Mouse (Mus musculus) lung, adult 10 weeks (tissue): Measurements from ENCODE around the gene Wfdc8. TPM values are rescaled to one million over a fixed set of nuclear protein-coding genes. Genes with fewer than 3 reads are reported as not detected.

Experiments
- polyA plus RNA-seq: library from polyadenylated mRNA; stranded (reverse); fragments of 350-450 nt; fragmentation: Illumina TruSeq; extraction: RNeasy Lipid Tissue Mini Kit (QIAGEN cat#74804); gene quantifications from one replicate; pipeline ENCODE4 v1.2.3, GENCODE M21; 2014; ENCODE audit warnings: low read depth, low replicate concordance; ENCODE audit not compliant: insufficient read depth

Gene Wfdc8
- 1.2 TPM for polyA plus RNA-seq

GRCm38 (mm10) chr2:164613471-164613870 lies at the start of gene Wfdc8, which contains the start of gene Wfdc6b:
Gene Wfdc8 (minus strand): TSS chr2:164613626.
Gene Wfdc6b (plus strand): TSS chr2:164613522.

GRCm38 (mm10) chr2:164656483-164656882 lies 43.1 kb upstream of the Wfdc8 start, which contains the start of gene Wfdc9:
Gene Wfdc9 (minus strand): TSS chr2:164656583.

GRCm38 (mm10) chr2:164655858-164656257 lies 42.4 kb upstream of the Wfdc8 start, which contains the start of gene Wfdc10:
Gene Wfdc10 (plus strand): TSS chr2:164656046.

GRCm38 (mm10) chr2:164638696-164639095 lies 25.3 kb upstream of the Wfdc8 start, which contains the start of gene Wfdc16:
Gene Wfdc16 (minus strand): TSS chr2:164638796.

GRCm38 (mm10) chr2:164593494-164593893 lies 19.9 kb downstream of the Wfdc8 start, which contains the start of gene Eppin:
Gene Eppin (minus strand): TSS chr2:164593594.

GRCm38 (mm10) chr2:164585025-164585725 lies 28.3 kb downstream of the Wfdc8 start, which contains the start of gene Wfdc6a:
Gene Wfdc6a (minus strand): TSS chr2:164585447.

GRCm38 (mm10) chr2:164573359-164573758 lies 40.1 kb downstream of the Wfdc8 start, which contains the start of gene Spint3:
Gene Spint3 (minus strand): TSS chr2:164573459.

GRCm38 (mm10) chr2:164562391-164563188 lies 50.8 kb downstream of the Wfdc8 start, which contains the start of gene Wfdc2:
Gene Wfdc2 (plus strand): TSS chr2:164562413.

Other genes starting within 250 kb of the Wfdc8 start
- 98.1 TPM for gene Slpi, start 224.5 kb downstream of the Wfdc8 start, polyA plus RNA-seq
- 10.2 TPM for gene Rbpjl, start 210.5 kb downstream of the Wfdc8 start, polyA plus RNA-seq
- 22.9 TPM for gene Matn4, start 208.5 kb downstream of the Wfdc8 start, polyA plus RNA-seq
- 109 TPM for gene Sdc4, start 169.7 kb downstream of the Wfdc8 start, polyA plus RNA-seq
- 37.0 TPM for gene Sys1, start 156.7 kb downstream of the Wfdc8 start, polyA plus RNA-seq
- not detected for gene Gm20458, start 152.7 kb downstream of the Wfdc8 start, polyA plus RNA-seq
- not detected for gene Trp53tg5, start 139.9 kb downstream of the Wfdc8 start, polyA plus RNA-seq
- 69.5 TPM for gene Dbndd2, start 127.5 kb downstream of the Wfdc8 start, polyA plus RNA-seq
- 34.2 TPM for gene Pigt, start 116.1 kb downstream of the Wfdc8 start, polyA plus RNA-seq
- 2,326 TPM for gene Wfdc2, start 51.2 kb downstream of the Wfdc8 start, polyA plus RNA-seq
- not detected for gene Spint3, start 40.2 kb downstream of the Wfdc8 start, polyA plus RNA-seq
- gene Wfdc6a, start 28.2 kb downstream of the Wfdc8 start, polyA plus RNA-seq = 4.4 TPM
- gene Eppin, start 20.0 kb downstream of the Wfdc8 start, polyA plus RNA-seq = not detected
- gene Wfdc6b, start 104 bp downstream of the Wfdc8 start, polyA plus RNA-seq = 3.0 TPM
- gene Wfdc16, start 25.2 kb upstream of the Wfdc8 start, polyA plus RNA-seq = 0.95 TPM
- 3.9 TPM for gene Wfdc10, start 42.4 kb upstream of the Wfdc8 start, polyA plus RNA-seq
- gene Wfdc9, start 43.0 kb upstream of the Wfdc8 start, polyA plus RNA-seq = not detected
- gene Wfdc11, start 60.5 kb upstream of the Wfdc8 start, polyA plus RNA-seq = not detected
- 1.2 TPM for gene Wfdc13, start 71.5 kb upstream of the Wfdc8 start, polyA plus RNA-seq
- gene Spint4, start 84.9 kb upstream of the Wfdc8 start, polyA plus RNA-seq = not detected
- not detected for gene Spint5, start 101.7 kb upstream of the Wfdc8 start, polyA plus RNA-seq
- gene Wfdc3, start 132.3 kb upstream of the Wfdc8 start, polyA plus RNA-seq = 4.4 TPM
- gene Dnttip1, start 132.4 kb upstream of the Wfdc8 start, polyA plus RNA-seq = 19.0 TPM
- 3.6 TPM for gene Ube2c, start 156.3 kb upstream of the Wfdc8 start, polyA plus RNA-seq
- gene Tnnc2, start 166.3 kb upstream of the Wfdc8 start, polyA plus RNA-seq = not detected
- 23.7 TPM for gene Snx21, start 172.2 kb upstream of the Wfdc8 start, polyA plus RNA-seq
- gene Acot8, start 191.3 kb upstream of the Wfdc8 start, polyA plus RNA-seq = 15.4 TPM
- 2.5 TPM for gene Zswim3, start 191.5 kb upstream of the Wfdc8 start, polyA plus RNA-seq
- gene Zswim1, start 209.1 kb upstream of the Wfdc8 start, polyA plus RNA-seq = 5.2 TPM
- 0.45 TPM for gene Spata25, start 214.9 kb upstream of the Wfdc8 start, polyA plus RNA-seq
- gene Ctsa, start 219.2 kb upstream of the Wfdc8 start, polyA plus RNA-seq = 104 TPM
- gene Neurl2, start 219.8 kb upstream of the Wfdc8 start, polyA plus RNA-seq = 4.4 TPM
- 368 TPM for gene Pltp, start 244.1 kb upstream of the Wfdc8 start, polyA plus RNA-seq